Mouse (Mus musculus): ENCODE measurements around the gene Pafah2.

DNA sequence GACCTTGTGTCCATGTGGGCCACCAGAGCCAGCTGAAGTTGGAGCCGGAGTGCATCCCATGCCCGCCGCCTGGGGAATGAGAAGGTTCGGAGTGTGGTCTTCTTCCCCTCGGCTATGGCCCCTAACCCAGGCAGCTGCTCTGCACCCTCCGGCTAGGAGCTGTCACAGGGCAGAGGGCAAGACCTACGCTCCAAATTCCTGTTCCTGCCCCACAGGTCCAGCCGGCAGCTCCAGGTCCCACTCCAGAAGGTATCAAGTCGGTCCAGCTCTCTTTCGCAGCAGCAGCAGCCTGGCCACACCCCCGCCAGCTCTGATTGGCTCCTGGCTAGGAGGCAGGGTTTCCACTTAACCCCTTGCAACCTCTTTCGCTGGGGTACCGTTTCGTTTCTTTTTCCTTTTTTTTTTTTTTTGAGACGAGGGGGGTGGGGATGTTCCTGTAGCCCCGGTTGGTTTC is 23.8 kb upstream of the Pafah2 start:
- TF ChIP-seq CTCF (IDR thresholded peaks at IDR 0.05; ENCODE audit: low read depth) (no peak), EP300 (IDR thresholded peaks at IDR 0.05; ENCODE audit: low read depth) (no peak)

Measured in liver, postnatal 0 days (tissue).